Mouse (Mus musculus) embryonic facial prominence, embryonic 11.5 days (tissue): Measurements from ENCODE around the gene Cabcoco1. TPM values are rescaled to one million over a fixed set of nuclear protein-coding genes. Genes with fewer than 3 reads are reported as not detected.

Experiments
- polyA plus RNA-seq: library from polyadenylated mRNA; unstranded; fragments of >200 nt; fragmentation: Nextera tagmentation; extraction: Ambion mirVana; gene quantifications from 2 replicates; pipeline ENCODE4 v1.2.1, GENCODE M21; 2014

Cabcoco1 gene
- polyA plus RNA-seq, 1 experiment from 2014 or later, result 0.32 TPM

Other genes with a start within 250 kb of the Cabcoco1 start
- 28.6 and 30.7 TPM in 2 replicates for gene Tmem26, start 181.8 kb upstream of the Cabcoco1 start, polyA plus RNA-seq